Mouse (Mus musculus) adrenal gland (tissue): ENCODE results near the gene Cmpk2.
"Not testable (repeated sequence)": the region's sequence is repeated elsewhere in the genome, so short reads cannot be mapped to it uniquely, and the experiment has no call there.

Source experiments
- intact Hi-C: fragments of 180-260 bp; cut with DNase I; formaldehyde crosslinking; loops from one replicate; pipeline ENCODE4 v1.15.1; 2025
- long read RNA-seq, 2 experiments: library from polyadenylated mRNA; unstranded; transcript quantifications; one replicate each; pipeline ENCODE4 v2.0.0; 2020; ENCODE audit warnings: borderline replicate concordance in 1 of 2; ENCODE audit not compliant: insufficient replicate concordance in 1 of 2

Cmpk2 gene
- long read RNA-seq, experiment 1, transcript Cmpk2-201 (5 exons, 3,200 nt) = major isoform, 23 of 26 reads
- long read RNA-seq, experiment 1, partial matches to known transcripts = 3 of 26 reads
- long read RNA-seq, experiment 1, other reads (novel, unspliced or antisense) = 0 of 26 reads
- long read RNA-seq, experiment 2, transcript Cmpk2-201 (5 exons, 3,200 nt) = major isoform, 19 of 22 reads
- long read RNA-seq, experiment 2, partial matches to known transcripts = 0 of 22 reads
- long read RNA-seq, experiment 2, other reads (novel, unspliced or antisense) = 3 of 22 reads

GRCm38 (mm10) chr12:26469098-26470041, at the start of gene Cmpk2:
Cmpk2 (plus strand) TSS chr12:26469204.
- intact Hi-C loops = no loop called here

- intact Hi-C loops = no loop called here
Measured at GRCm38 (mm10) chr12:26424841-26425240, 44.2 kb upstream of the Cmpk2 start.

- intact Hi-C loops = not testable (repeated sequence)
Measured at GRCm38 (mm10) chr12:26428771-26429170, 40.2 kb upstream of the Cmpk2 start.

- intact Hi-C loops = no loop called here
Measured at GRCm38 (mm10) chr12:26436334-26436733, 32.7 kb upstream of the Cmpk2 start.

- intact Hi-C loops = no loop called here
Measured at GRCm38 (mm10) chr12:26437950-26438349, 31.1 kb upstream of the Cmpk2 start.

GRCm38 (mm10) chr12:26439366-26439765, 29.6 kb upstream of the Cmpk2 start:
- intact Hi-C loops = no loop called here

DNA sequence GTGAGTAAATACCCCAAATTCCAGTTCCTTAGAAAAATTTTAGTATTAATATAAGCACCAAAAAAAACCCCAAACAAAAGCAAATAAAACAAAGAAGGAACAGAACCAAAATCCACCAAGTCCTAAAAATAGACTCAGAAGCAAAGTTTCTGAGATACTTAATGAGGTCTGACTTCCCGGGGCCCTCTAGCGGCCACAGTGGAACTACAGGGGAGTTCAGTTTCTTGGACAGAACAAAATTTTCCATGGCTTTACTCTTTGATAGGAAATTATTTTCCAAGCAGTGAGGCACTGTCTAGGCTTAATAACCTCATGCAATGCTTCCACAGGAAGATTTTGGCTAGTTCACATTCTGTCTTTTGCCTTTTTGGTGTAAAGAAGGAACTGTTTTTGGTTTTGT, 24.9 kb upstream of the Cmpk2 start:
- intact Hi-C loops = no loop called here

- intact Hi-C loops = no loop called here
Measured at GRCm38 (mm10) chr12:26444511-26444910, 24.5 kb upstream of the Cmpk2 start.

DNA sequence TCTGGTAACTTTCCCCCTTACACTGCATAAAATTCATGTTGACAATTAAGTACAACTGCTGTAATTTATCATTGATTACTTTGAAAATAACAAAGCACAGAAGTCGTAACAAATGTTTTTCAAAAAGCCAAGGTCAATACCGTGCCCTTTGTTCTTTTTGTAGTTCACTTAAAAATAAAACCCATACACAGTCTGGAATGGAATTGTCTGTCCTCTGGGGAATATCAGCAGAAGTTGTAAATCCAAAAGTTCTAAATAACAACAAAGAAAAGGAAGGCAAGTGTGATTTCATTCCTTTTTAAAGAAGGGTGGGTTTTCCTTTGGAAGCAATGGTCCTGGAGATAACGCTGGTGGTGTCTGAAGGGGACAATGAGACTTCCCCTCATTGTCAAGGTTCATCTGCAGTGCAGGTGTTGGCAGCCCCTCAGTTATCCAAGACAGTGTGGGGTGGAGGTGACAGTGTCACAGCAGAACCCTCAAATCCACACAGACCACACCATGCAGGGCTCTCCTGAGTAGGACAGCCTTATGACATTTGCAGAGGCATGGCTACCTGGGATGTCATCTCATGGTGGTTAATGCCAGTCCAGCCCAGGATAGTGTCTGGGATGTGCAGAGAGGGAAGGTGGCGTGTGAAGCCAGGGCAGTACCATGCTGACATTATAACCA, 22.5 kb upstream of the Cmpk2 start:
- intact Hi-C loops = no loop called here

- intact Hi-C loops = no loop called here
Measured at GRCm38 (mm10) chr12:26449483-26449882, 19.5 kb upstream of the Cmpk2 start.

DNA sequence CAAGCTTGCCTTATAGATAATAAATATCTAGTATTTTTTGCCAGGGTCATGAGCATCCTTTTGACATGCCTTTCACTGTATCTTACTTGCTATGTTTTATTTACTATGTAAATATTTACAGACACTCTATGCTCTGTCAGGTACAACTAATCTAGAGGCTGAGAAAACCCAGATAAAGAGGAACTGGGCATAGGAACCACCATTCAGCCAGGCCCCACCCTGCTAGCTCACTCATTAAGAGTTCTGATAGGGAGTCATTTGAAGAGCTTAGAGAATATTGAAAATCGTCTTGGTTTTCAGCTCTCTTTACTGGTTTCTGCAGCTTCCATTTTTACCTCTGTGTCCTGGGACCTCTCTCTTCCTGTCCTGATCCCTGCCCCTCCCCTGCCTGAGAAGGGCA, 17.9 kb upstream of the Cmpk2 start:
- intact Hi-C loops = no loop called here

- intact Hi-C loops = no loop called here
Measured at GRCm38 (mm10) chr12:26452951-26453350, 16.1 kb upstream of the Cmpk2 start.

DNA sequence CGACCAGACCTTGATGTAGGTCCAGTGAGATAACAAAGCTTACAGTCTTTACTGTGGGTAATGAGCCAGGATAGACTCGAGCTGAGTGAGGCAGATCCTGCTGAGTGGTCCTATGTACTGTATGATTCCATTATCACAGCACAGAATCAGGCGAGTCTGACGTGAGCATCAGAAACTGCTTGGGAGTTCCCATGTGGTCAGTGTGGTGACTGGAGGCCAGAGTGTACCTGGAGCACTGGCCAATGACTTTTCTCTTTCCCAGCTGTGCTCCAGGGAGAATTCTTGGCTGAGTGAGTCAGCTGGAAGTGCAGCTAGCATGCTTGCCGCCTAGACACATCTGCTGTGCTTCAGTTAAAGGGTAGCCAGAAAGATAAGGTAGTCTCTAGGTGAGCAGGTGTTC, 14.3 kb upstream of the Cmpk2 start:
- intact Hi-C loops = no loop called here

DNA sequence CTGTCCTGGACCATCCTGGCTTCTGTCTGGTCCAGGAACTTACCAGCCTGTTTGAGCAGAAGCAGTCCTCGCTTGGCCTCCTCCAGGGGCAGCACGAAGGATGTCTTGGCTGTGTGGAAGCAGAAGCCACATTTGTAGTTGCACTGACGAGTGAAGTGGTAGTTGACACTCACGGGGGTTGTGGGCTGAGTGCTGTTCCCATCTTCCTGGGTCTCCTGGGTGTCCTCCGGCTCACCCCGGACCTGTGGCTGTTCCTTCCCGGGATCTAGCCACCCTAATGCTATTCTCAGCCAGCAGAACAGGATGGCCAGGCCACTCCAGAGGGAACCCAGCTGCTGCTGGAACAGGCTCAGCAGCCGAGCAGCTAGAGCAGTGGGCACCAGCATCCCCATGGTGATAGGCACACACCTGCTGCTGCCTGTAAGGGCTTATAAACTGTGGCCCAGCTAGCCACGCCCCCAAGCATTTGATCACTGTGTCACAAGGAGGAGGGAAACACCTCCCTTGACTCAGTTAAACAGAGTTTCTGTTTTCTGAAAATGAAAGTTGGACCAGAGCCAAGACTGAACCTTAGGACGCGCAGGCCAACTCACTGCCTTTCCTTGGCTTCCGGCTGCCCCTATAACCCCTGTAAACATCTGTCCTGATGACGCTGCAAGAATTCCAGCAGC, 12.8 kb upstream of the Cmpk2 start, which contains the start of gene Rsad2:
Gene Rsad2 (minus strand): TSS at position 425 of the 671 bp plus-strand sequence.
- intact Hi-C loops = no loop called here

DNA sequence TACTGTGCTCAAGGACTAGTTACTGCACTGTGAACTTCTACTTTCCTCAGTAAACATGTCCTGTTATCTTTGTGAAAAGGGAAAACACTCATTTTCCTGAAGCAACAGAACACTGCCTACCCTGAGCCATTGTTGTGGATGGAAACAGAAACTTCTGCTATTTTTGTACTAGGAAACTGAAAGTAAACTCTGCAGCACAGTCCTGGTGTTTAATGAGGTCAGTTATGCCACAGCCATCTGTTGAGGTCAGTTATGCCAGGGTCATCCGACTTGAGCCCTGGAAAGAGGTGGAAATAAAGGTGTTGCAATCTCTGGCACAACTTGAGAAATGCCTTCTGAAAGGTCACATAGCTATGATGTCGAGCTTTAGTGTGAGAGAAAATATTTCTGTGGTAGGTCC, 8.9 kb upstream of the Cmpk2 start:
- intact Hi-C loops = no loop called here

GRCm38 (mm10) chr12:26465600-26465999, 3.4 kb upstream of the Cmpk2 start:
- intact Hi-C loops = no loop called here

DNA sequence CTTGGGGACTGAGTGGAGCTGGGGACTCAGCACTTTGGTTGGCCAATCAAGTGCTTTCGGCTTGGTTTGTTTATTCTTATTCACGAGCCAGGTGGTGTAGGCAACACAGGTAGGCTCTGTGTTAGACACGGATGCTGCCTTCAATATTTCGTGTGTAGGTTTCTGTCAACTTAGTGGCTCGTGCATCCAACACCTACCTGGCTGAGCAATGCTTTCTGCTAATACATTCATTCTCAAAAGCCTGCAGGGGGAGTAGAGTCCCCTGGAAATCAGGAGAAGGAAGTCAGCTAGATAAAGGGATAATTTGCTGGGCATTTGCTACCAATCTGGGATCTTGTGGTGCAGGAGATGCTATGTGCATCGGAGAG, 1.0 kb downstream of the Cmpk2 start:
- intact Hi-C loops = no loop called here

DNA sequence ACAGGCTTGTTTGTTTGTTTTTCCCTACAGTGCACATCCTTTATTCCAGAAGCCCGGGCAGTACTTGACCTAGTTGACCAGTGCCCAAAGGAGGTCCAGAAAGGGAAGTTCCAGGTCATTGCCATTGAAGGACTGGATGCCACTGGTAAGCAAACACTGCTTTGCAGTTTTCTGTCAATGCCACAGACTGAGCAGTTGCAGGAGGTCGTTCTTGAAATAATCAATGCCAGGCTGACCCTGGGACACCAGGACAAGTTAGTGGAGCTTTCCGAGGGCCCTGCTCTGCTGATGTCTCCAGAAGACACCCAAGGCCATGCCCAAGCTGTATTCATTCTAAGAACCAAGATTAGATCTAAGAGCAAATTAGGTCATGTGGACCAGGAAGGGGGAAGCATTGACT, 2.4 kb downstream of the Cmpk2 start:
- intact Hi-C loops = no loop called here

DNA sequence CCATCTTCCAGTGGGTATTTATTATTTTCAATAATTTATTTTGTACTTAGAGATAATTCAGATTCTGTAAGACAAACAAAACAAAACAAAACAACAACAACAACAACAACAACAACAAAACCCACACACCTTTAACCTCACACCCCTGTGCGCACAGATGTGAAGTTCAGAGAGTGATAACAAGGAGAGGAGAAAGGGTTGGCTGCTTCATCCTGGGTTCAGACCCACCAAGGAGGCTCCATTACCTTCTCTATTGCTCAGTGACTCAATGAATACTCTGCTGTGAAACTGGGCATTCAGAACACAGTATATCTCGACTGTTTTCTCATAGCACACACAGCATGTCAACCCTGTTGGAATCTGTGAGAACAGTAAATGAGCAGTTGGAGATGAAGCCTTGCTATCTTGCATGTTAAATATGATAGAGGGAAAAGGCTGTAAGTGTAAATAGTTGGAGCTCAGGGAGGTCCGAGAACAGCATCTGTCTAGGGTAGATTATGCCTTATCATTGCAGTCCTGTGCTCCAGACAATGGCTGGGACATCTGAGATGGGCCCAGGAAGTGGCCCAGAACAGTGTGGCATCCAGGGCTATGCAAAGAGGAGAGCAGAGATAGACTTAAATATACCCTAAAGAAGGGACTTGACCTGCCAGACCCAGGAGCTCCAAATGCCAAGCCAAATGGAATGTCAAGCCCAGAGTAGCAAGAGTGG, 3.9 kb downstream of the Cmpk2 start:
- intact Hi-C loops = no loop called here

GRCm38 (mm10) chr12:26473746-26474145, 4.7 kb downstream of the Cmpk2 start:
- intact Hi-C loops = no loop called here

- intact Hi-C loops = loop anchor here (5.0 kb wide), 1 partner anchor 40 kb away; no protein-coding TSS in a partner anchor
Measured at GRCm38 (mm10) chr12:26477198-26477597, 8.2 kb downstream of the Cmpk2 start.
